Mouse (Mus musculus): ENCODE measurements at regions not wholly inside any gene's neighbourhood (a gene's known extent, or its start where the extent isn't known, plus 50 kb on each side); places are given as distances from the start of the nearest gene placed in this dataset.

- intact Hi-C loops (cut with DNase I), result no loop called here
- peak in 1 of 2 experiments; percentile 36 for DNase-seq (ENCODE audit: extremely low spot score in 1 of 2, low spot score in 2 of 2)
Observed at GRCm38 (mm10) chr2:163138688-163139385, 51.2 kb upstream of the Gtsf1l start.

DNA sequence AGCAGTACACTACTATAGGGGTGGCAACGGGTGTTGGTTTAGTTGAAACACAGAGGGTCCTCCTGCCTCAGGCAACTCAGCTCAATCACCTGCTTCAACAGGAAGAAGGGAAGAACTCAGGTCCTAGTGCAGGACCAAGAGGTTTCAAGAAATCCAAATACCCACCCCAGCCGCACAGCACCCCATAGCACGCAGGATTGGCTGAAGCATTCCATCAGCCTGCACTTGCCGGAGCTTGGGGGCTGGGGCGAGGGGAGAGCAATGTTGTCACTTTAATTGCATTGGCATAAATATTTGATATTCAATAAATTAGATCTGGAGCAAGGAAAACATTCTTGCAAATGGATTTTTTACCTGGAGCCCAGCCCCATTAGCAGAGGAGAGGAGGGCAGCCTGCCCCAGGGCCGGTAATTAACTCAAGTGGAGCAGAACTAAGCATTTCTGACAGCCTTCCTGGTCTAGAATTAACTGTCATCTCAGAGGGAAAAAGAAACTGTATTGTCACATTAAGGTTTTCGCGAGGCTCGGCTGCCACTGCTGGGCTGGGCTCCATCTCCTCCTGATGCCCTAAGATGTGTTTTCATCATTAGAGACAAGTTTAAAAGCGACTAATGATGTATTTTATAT, 55.2 kb upstream of the Gtsf1l start:
- DNase-seq (ENCODE audit: extremely low spot score in 1 of 2, low spot score in 2 of 2), result no peak
- intact Hi-C loops (cut with DNase I), result no loop called here

DNA sequence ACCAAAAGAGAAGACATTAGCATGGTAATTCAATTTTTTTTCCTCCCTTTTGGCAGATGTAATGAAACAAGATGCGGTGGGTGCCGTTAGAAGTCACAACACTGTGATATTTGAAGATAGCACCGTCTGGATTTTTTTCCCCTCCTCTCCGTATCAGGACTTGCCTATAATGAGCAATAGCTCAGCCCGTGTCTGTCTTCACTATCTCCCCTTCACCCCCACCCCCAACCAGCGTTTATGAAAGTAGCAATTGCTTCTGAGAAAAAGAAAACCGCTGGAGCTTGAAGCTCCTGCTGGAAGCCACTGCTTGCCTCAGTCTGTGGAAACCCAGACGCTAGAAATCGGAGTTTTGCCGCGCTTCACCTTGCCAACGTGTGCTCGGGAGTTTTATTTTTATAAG, 55.8 kb upstream of the Gtsf1l start:
- intact Hi-C loops (cut with DNase I), result no loop called here
- DNase-seq (ENCODE audit: extremely low spot score in 1 of 2, low spot score in 2 of 2), result no peak

DNA sequence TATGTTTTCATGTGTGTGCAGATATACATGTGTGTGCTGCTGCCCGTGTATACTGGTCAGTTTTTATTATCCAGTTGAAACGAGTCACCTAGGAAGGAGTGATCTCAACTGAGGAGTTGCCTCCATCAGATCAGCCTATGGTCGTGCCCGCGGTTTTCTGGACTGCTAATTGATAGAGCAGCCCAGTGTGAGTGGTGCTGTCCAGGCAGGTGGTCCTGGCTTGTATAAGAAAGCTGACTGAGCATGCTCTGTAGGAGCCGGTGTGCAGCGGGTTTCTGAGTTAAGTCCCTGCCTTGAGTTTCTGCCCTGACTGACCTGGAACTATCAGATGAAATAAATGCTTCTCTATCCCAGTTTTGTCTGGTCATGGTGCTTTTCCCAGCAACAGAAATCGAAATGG, 56.9 kb upstream of the Tox2 start:
- intact Hi-C loops (cut with DNase I), result no loop called here
- DNase-seq (ENCODE audit: extremely low spot score in 1 of 2, low spot score in 2 of 2), result no peak

DNA sequence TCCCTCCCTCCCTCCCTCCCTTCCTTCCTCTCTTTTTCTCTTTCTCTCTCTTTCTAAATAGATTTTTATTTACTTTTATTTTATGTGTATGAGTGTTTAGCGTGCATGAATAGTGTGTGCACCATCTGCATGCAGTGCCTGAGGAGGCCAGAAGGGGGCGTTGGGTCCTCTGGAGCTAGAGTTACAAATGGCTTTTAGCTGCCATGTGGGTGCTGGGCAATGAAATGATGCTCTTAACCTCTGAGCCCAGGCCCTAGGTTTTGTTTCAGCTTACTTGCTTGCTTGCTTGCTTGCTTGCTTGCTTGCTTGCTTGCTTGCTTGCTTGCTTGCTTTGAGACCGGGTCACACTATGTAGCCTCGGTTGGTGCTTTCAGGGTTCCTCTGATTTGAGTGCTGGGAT, 56.4 kb upstream of the Tox2 start:
- intact Hi-C loops (cut with DNase I), result no loop called here
- DNase-seq (ENCODE audit: extremely low spot score in 1 of 2, low spot score in 2 of 2), result no peak

GRCm38 (mm10) chr2:163147381-163147780, 55.5 kb upstream of the Tox2 start:
- no peak for DNase-seq (ENCODE audit: extremely low spot score in 1 of 2, low spot score in 2 of 2)
- intact Hi-C loops (cut with DNase I), result no loop called here

- DNase-seq (ENCODE audit: extremely low spot score in 1 of 2, low spot score in 2 of 2), result no peak
- intact Hi-C loops (cut with DNase I), result no loop called here
Observed at GRCm38 (mm10) chr2:163151016-163151415, 51.9 kb upstream of the Tox2 start.

GRCm38 (mm10) chr2:163152340-163153033, 50.4 kb upstream of the Tox2 start:
- intact Hi-C loops (cut with DNase I), result no loop called here
- peak; percentile 87 to 94 for DNase-seq (ENCODE audit: extremely low spot score in 1 of 2, low spot score in 2 of 2)
